Mouse (Mus musculus) retina, postnatal 1 day (tissue): Measurements from ENCODE around the gene Erlec1.
A peak's percentile ranks its signal among the peaks of the same experiment; 100 is the strongest.

Source experiments
- DNase-seq: peaks from one replicate; pipeline ENCODE4 v3.0.0-alpha.2; 2012

The Erlec1 gene

DNA sequence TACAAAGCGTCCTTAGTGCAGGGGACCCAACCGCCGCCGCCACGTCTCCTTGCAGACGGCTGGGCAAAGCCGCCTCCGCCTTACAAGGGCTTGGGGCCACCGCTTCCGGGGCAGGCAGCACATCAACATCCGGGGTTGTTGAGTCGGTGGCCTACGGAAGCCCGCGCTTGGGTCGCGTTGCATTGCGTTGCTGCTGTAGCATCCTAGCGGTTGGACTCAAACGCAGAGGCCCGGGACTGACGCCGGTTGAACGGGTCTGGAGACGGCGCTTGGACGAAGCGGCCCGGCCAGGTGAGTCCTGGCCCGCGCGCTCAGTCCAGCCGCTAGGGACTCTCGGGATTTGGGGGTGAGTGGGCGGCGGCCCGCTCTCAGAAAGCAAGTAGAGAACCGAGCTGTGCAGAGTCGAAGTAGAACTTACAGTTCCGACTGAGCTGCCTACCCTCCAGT, at the start of gene Erlec1:
Gene Erlec1, minus strand, starts transcription at position 57 of the 447 bp plus-strand sequence.
- DNase-seq, result peak; percentile 94

DNA sequence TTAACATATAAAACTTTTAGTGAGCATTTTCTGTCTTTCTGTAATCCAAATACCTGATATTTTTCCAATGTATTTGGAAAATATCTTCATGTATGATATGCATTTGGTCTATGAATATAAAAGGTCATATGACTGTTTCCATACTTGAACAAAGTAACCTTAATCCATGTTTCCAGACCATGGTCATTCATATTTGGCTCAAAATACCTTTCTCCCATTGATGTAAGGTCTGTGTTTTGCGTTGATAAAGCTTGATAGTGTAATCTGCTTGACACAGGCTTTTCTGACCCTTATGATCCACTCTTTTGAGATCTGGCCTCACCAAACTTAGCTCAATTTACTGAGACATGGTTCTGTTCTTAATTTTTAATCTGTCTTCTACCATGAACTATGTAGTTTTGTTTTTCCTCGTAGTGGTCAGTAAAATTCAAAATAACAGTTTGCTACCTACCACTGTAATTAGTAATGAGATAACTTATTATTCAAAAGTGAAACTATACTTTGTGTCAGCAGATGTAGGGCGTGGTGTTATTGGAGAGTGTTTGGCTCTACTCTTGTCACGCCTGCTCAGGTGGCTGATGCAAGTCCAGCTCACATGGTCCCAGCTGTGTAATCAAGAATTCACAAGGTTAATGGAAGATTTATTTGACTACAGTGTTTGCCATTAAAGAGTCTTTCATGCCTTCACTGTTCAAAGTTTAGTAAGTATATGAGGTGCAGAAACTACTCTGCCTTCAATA, 47.2 kb upstream of the Erlec1 start:
- DNase-seq, result no peak

DNA sequence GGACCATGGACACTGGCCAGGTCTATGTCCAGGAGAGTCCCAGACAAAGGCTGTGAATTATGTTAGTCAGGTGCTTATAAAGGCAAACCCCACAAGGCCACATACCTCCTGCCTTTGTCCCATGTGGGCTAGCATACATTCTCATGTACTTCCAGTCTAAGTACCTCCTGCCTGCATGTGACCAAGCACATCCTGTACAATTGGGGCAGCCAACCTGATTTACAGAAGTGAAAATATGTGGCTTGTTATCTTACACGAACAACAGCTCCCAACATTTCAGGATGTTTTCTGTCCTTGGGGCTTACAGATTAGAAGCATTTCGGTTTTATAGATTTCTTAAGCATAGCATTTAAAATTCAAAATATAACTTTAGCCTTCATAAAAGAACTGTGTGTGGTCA, 45.9 kb upstream of the Erlec1 start:
- no peak for DNase-seq

DNA sequence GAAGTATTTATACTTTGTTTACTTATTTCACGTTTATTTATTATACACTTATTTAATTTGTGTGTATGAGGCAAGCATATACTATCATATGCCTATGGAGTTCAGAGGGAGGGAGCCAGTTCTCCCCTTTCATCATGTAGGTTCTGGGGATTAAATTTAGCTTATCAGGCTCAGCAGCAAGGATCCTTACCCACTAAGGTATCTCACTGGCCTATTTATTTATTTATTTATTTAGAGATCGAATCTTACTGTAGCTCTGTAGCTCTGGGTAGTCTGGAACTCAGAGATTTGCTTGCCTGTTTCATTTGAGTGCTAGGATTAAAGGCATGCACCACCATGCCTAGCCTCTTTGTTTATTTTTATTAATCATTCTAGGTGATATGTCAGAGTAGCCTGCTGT, 44.6 kb upstream of the Erlec1 start:
- no peak for DNase-seq

DNA sequence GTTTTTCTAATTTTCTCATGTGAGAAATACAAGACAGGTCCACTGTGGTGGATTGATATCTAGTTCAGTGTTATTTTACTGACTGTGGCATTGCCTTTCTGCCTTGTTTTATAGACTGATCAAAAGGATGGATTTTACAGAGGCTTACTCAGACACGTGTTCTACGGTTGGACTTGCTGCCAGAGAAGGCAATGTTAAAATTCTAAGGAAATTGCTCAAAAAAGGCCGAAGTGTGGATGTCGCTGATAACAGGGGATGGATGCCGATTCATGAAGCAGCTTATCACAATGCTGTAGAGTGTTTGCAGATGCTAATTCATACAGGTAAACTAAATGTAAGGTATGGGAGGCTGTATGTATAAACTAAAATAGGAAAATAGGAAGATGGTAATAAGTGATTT, 44.1 kb upstream of the Erlec1 start:
- no peak for DNase-seq

DNA sequence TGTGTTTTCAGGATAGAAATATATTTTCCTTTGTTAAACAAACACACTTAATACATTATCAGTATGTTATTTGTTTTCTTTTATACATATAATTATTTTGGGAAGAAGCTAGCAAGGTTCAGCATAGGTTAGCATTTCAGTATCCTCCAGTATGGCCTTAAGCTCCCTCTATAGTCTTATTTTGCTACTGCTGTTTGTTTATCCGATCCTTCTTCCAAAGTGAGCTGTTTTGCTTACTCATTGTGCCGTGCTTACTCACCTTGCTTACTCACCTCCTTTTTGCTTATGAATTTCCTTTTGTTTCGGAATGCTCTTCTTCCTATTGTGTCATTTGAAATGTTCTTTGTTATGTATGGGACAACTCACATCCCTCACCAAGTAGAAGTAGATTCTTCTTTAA, 42.5 kb upstream of the Erlec1 start:
- no peak for DNase-seq

DNA sequence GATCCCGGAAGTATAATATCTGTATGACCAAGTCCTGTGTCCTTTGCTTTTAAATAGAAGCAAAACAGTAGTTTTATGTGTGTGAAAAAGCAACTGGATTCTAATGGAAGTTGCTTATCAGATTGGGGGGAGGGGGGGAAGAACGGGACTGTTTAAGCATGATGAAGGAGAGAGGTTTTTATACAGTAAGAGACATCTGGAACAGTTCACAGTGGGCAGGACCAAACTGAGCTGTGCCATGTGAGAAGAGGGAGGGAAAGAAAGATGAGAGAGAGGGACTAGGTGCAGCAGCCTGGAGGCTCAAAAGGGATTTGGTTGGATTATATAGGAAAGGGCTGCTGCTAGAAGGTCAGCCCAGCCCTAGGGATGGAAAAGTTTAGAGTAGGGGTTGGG, 32.5 kb upstream of the Erlec1 start:
- no peak for DNase-seq

DNA sequence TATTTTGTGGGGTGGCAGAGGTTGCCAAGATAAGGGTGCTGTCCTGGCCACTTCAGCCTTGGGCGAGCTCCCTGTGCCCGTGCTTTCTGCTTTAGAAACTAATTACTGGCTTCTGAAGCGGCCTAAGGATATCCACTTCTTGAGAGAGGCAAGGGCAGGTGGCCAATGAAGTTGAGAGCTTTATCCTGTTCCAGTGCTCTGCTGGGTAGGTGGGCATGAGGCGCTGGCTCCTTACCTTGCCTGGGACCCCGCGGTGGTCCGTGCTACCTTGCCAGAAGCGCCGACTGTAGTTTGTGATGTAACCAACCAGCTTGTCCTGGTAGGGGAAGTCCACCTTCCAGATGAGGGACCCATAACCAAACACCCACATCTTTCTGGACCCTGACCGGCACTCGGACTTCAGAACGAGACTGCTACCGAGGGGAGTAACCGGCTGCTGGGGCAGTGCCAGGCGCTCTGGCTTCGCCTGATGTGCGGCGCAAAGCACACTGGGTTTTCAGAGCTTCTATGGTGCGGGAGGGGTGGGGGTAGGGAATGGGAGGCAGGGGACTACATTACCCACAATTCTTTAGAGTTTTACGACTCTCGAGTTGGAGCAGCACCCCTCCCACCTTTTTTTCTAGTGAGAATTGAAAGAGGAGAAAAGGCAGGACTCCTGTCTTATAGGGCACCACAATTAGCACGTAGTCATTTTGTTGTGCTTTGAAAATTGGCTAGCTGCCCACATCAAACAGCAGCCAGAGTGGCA, 31.9 kb upstream of the Erlec1 start, which contains the start of gene Chac2:
Gene Chac2, minus strand, starts transcription at position 474 of the 748 bp plus-strand sequence.
- peak; percentile 93 for DNase-seq

DNA sequence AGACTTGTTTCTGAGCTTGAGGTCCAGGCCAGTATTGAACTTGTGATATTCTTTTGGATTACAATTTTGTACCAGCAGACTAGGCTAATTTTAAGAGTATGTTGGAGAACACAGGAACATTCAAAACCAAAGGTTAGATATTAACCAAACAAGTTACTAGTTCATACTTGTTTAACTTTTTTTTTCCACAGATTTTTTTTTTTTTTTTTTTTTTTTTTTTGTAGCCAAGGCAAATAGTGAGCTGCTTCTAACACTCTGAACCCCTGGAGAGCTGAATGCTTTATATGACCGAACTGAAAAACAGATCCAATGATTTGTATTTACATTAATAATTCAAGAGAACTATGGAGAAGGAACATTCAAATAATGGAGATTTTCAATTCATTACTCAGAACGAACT, 31.1 kb upstream of the Erlec1 start:
- DNase-seq, result no peak

DNA sequence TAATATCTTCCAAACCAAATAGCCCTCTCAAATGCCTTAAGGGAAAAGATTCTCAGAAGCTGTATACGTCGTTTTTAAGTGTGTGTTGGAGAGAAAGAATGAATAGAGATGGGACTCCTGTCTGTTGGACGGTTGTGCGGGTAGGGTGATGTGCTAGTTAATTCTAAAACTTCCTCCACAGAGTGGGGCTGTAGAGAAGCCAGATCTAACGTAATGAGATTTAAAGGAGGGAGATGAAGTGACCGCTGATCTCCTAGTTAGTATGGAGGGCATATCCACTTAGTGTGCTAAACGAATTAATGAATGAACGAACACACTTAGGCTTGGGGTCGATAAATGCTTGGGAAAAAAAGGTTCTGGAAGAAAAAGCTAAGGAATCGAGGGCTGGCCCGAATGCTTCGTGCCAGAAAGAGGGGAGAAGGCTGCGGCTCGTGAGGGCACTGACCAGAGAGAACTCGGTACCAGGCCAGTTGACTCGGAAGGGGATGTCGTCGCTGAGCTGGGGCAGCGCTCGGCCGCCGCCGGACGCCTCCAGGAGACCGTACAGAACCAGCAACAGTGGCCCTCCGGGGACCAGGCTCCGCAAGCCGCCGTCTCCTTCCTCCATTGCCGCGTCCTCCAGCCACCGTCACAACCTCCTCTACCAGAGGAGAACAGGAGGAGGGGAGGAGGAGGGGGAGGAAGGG, 523 bp downstream of the Erlec1 start:
- DNase-seq, result peak; percentile 71

DNA sequence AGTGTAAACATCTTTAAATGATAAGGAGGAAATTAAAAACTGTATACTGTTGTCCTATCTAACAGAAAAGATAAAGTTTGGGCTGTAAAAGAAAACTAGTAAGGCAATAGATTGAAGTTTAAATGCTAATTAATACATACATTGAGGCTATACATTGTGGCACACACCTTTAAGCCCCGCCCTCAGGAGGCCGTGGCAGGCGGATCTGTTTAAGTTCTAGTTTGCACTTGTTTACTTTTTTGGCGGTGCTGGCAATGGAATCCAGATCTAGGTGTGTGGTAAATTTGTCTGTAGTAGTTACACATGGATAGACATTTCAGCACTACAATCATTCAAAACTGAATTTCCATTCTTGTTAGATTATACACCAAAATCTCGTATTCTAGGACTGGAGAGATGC, 1.3 kb downstream of the Erlec1 start:
- DNase-seq, result no peak

DNA sequence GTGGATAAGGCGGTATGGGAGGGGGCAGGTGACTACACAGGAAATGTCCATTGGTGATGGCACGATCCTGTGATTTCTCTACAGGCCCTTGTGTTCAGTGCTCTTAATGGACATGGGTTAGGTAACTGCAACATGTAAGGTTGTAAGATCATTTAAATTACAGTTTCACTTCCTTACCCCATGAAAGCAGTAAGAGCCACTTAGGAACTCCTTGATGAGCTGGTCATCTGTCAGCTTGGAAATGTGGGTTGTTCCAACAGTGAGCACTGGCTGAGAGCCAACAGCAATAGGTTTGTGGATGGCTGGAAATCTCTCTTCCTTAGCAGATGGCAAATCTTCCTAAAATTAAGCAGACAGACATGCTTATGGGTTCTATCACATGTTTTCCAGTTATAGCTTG, 10.6 kb downstream of the Erlec1 start:
- no peak for DNase-seq

DNA sequence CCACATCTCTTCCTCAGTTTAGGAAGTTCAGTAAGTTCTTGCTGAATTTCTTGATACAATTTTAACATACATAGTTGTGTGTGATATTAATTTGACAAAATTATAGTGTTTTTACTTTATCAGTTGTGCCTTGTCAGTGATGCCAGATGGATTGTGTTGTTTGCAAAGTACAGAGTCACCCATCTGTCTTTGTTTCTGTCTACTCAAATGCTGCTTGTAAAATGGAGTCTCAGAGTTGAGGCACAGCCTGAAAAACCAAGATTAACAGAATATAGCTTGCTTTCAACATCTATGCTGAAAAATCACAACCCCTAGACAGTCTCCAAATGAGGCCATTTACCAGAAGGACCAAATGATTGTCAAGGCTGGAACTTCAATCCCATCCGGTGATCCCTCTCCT, 25.6 kb downstream of the Erlec1 start:
- no peak for DNase-seq

DNA sequence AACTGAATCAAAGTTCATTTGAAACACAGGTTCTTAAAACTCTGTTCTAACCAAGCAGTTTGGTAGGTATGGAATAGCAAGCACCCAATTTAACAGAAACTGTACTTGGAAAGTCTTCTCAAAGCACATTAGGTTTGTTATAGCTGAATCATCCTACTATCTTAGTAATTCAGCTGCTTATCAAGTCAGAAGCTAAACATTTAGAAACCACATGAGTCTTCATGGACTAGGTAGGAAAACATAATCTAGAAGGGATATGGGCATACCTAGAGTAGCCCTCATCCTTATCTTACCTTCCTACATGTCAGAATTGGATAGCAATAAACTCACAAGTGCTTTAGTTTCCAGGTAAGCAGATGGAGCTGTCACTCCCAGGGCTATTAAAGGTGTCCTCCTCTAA, 26.1 kb downstream of the Erlec1 start:
- no peak for DNase-seq

DNA sequence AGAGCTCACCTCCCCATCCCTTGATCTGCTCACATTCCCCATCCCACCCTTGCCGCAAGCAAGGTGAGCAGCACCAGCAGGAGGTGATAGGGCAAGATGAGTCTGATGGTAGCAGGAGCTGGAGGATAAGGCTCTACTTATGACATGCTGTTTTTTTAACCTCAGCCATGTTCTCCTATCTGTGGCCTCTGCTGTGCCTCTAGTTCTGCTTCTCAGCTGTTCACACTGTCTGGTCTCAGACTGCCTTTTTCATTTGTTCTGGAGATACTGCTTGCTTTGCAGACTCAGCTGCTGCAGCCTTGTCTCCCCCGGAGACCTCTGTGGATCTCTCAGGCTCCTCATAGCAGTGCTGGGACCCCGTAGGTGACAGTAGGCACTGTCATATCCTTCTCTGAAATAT, 30.9 kb downstream of the Erlec1 start:
- no peak for DNase-seq

DNA sequence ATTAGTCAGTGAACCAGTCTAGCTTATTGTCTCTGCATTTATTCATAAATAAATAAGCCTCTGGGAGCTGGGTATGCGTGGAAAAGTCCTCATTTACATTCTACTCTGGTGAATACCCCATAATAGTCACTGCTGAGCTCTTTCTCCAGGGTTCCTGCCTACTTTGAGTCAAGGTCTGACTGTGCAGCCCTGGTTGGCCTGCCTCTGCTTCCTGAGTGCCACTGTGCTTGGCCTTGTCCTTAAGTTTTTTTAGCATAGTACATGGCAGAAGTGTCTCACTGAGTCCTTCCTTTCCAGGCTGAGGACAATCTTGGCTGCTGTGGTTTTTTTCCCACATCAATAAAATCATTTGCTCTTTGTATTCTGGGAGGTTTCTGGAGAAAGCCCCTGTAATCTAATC, 33.5 kb downstream of the Erlec1 start:
- DNase-seq, result no peak

DNA sequence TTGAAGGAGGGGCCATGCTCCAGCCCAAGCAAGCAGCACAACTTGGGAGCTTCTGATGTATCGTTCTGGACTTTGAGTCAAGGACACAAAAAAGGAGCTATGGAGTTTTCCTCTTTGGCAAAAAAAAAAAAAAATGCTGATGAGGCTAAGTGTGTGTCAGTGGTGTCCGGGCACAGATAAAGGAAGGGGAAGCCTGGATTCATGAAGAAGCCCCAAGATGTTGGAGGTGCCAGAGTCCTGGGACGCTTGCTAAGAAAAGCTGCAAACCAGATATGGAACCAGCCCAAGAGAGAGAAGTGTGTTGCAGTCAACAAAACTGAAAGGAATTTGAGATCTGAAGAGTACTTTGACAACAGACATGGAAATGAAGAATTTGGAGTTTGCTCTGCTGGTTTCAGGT, 41.8 kb downstream of the Erlec1 start:
- DNase-seq, result no peak

DNA sequence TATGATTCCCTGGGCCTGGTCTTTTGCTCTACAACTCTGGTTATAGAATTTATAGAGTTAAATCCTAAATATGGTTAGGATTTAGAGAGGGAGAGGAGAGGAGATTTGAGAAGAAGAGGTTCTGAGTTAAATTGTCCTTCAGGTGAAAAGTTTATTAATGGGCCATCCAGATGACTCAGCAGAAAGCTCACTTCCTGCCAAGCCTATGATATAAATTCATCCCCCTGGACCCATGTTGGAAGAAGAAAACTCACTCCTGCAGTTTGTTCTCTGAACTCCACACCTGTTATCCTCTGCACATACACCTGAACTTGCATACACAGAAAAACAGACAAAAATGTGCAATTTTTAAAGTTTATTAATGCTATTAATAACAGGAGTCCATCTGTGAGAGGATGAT, 54.8 kb downstream of the Erlec1 start:
- DNase-seq, result no peak

DNA sequence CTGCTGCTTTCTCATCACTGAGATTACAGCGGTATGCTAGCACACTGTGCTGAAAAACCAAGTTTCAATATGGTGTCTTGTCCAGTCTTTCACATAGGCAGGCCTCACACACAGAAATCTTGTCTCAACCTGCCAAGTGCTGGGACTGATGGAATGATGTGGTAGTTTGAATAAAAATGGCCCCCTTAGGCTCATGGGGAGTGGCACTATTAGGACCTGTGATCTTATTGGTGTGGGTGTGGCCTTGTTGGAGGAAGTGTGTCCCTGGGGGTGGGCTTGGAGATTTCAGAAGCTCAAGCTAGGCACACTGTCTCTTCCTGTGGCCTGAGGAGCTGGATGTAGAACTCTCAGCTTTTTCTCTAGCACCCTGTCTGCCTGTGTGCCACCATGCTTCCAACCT, 57.9 kb downstream of the Erlec1 start:
- no peak for DNase-seq

DNA sequence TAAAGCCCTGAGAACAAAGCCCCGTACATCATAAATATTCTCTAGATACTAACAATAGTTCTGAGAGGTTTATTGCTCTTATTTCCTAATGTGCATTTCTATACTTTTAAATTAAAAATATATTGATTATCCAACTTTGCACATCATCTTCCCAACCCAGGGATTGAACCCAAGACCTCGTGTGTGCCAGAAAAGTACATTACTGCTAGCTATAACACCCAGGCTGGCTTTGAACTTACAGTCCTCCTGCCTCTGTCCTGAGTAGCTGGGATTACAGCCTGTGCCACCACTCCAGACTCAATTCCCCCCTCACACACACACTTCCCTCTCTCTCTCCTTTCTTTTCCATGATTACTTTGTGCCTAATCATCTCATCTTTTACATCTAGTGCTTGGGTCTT, 66.0 kb downstream of the Erlec1 start:
- DNase-seq, result no peak

DNA sequence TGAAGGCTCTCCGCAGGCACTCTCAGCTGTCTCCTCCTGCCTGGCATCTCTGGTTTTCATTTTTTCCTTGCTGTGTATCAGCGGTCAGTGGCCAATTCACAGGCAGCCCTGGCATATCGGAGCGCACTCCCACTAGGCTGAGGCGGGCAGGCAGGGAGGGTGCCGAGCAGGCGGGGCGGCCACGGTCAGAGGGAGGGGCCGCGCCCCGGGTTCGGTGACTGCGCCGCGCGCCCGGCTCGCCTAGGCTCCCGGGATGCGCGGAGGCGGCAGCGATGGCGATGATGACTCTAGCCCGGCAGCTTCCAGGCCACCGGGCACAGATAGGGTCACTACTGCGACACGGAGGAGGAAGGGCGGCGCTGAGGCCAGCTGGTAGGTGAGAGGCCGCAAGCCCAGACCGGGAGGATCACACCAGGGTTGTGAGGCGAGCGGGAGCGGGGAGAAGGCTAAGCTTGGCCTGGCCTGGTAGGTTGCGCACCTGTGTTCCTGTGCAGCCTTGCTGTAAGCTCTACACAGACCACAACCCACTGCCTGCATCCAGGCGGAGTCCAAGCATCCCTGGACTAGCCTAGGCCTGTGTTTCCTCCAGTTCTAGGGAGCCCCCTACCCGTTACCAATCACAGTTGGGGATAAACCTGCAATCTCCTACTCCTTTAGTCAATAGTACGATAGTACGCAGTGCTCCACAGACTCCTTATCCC, 68.8 kb downstream of the Erlec1 start, which contains the start of the genes Gpr75 and Asb3:
Gene Gpr75, plus strand, starts transcription at position 188 of the 701 bp plus-strand sequence.
Gene Asb3, plus strand, starts transcription at position 246 of the 701 bp plus-strand sequence.
- peak; percentile 74 for DNase-seq
